Mouse (Mus musculus): ENCODE measurements around the gene Ppp3ca. TPM values are rescaled to one million over a fixed set of nuclear protein-coding genes. Genes with fewer than 3 reads are reported as not detected.

The Ppp3ca gene
- polyA plus RNA-seq, 1 experiment from 2014 or later, result 42.8 TPM

- no peak overlapping the region for H3K9ac ChIP-seq (ENCODE audit: low read length)
- 89% methylated on average over 4 of the region's 4 CpGs for WGBS
- H3K27ac ChIP-seq (ENCODE audit: low read length), result no peak overlapping the region
- H3K4me3 ChIP-seq (replicated peaks; ENCODE audit: low read length), result no peak overlapping the region
- ATAC-seq (ENCODE audit: insufficient read depth, low FRiP score), result no peak
- H3K4me1 ChIP-seq (ENCODE audit: control insufficient read depth, insufficient read depth, low read length), result 0 out of 2 replicates have a peak, but pooled peaks cover 2% of the 10 kb centered on the region
- no peak overlapping the region for H3K4me2 ChIP-seq (ENCODE audit: low read depth, low read length)
- H3K9me3 ChIP-seq (replicated peaks; ENCODE audit: control insufficient read depth, low read length), result no peaks in the 10 kb centered on the region
- H3K27me3 ChIP-seq (ENCODE audit: control insufficient read depth, insufficient read depth, low read length), result no peaks in the 10 kb centered on the region
- no peaks in the 10 kb centered on the region for H3K36me3 ChIP-seq (ENCODE audit: control insufficient read depth, insufficient read depth, low read length)
Measured at GRCm38 (mm10) chr3:136776525-136776924, 106.6 kb downstream of the Ppp3ca start.

- Histone ChIP-seq H3K9ac (ENCODE audit: low read length) (no peak overlapping the region), H3K36me3 (ENCODE audit: control insufficient read depth, insufficient read depth, low read length) (no peaks in the 10 kb centered on the region), H3K9me3 (replicated peaks; ENCODE audit: control insufficient read depth, low read length) (no peaks in the 10 kb centered on the region), H3K4me1 (ENCODE audit: control insufficient read depth, insufficient read depth, low read length) (0 out of 2 replicates have a peak, but pooled peaks cover 2% of the 10 kb centered on the region), H3K4me2 (ENCODE audit: low read depth, low read length) (no peak overlapping the region), H3K27me3 (ENCODE audit: control insufficient read depth, insufficient read depth, low read length) (no peaks in the 10 kb centered on the region), H3K4me3 (replicated peaks; ENCODE audit: low read length) (no peak overlapping the region), H3K27ac (ENCODE audit: low read length) (no peak overlapping the region)
- no peak for ATAC-seq (ENCODE audit: insufficient read depth, low FRiP score)
- 76% methylated on average over 7 of the region's 7 CpGs for WGBS
Measured at GRCm38 (mm10) chr3:136777380-136777779, 107.5 kb downstream of the Ppp3ca start.

GRCm38 (mm10) chr3:136777787-136778216, 107.9 kb downstream of the Ppp3ca start:
- 83% methylated on average over 9 of the region's 9 CpGs for WGBS
- Histone ChIP-seq H3K9ac (ENCODE audit: low read length) (no peak overlapping the region), H3K36me3 (ENCODE audit: control insufficient read depth, insufficient read depth, low read length) (no peaks in the 10 kb centered on the region), H3K4me3 (replicated peaks; ENCODE audit: low read length) (no peak overlapping the region), H3K4me2 (ENCODE audit: low read depth, low read length) (no peak overlapping the region), H3K4me1 (ENCODE audit: control insufficient read depth, insufficient read depth, low read length) (0 out of 2 replicates have a peak, but pooled peaks cover 2% of the 10 kb centered on the region), H3K27ac (ENCODE audit: low read length) (no peak overlapping the region), H3K9me3 (replicated peaks; ENCODE audit: control insufficient read depth, low read length) (no peaks in the 10 kb centered on the region), H3K27me3 (ENCODE audit: control insufficient read depth, insufficient read depth, low read length) (no peaks in the 10 kb centered on the region)
- no peak for ATAC-seq (ENCODE audit: insufficient read depth, low FRiP score)

- H3K9ac ChIP-seq (ENCODE audit: low read length), result no peak overlapping the region
- WGBS, result 90% methylated on average over 3 of the region's 3 CpGs
- H3K27ac ChIP-seq (ENCODE audit: low read length), result no peak overlapping the region
- 0 out of 2 replicates have a peak, but pooled peaks cover 2% of the 10 kb centered on the region for H3K4me1 ChIP-seq (ENCODE audit: control insufficient read depth, insufficient read depth, low read length)
- no peak for ATAC-seq (ENCODE audit: insufficient read depth, low FRiP score)
- H3K36me3 ChIP-seq (ENCODE audit: control insufficient read depth, insufficient read depth, low read length), result no peaks in the 10 kb centered on the region
- H3K4me2 ChIP-seq (ENCODE audit: low read depth, low read length), result no peak overlapping the region
- no peaks in the 10 kb centered on the region for H3K27me3 ChIP-seq (ENCODE audit: control insufficient read depth, insufficient read depth, low read length)
- no peaks in the 10 kb centered on the region for H3K9me3 ChIP-seq (replicated peaks; ENCODE audit: control insufficient read depth, low read length)
- no peak overlapping the region for H3K4me3 ChIP-seq (replicated peaks; ENCODE audit: low read length)
Measured at GRCm38 (mm10) chr3:136780321-136780720, 110.4 kb downstream of the Ppp3ca start.

GRCm38 (mm10) chr3:136782058-136782457, 112.1 kb downstream of the Ppp3ca start:
- ATAC-seq (ENCODE audit: insufficient read depth, low FRiP score), result no peak
- no peak overlapping the region for H3K27ac ChIP-seq (ENCODE audit: low read length)
- H3K4me3 ChIP-seq (replicated peaks; ENCODE audit: low read length), result no peak overlapping the region
- H3K4me2 ChIP-seq (ENCODE audit: low read depth, low read length), result no peak overlapping the region
- no peak overlapping the region for H3K9ac ChIP-seq (ENCODE audit: low read length)
- H3K36me3 ChIP-seq (ENCODE audit: control insufficient read depth, insufficient read depth, low read length), result no peaks in the 10 kb centered on the region
- no peaks in the 10 kb centered on the region for H3K9me3 ChIP-seq (replicated peaks; ENCODE audit: control insufficient read depth, low read length)
- no peaks in the 10 kb centered on the region for H3K27me3 ChIP-seq (ENCODE audit: control insufficient read depth, insufficient read depth, low read length)
- no peaks in the 10 kb centered on the region for H3K4me1 ChIP-seq (ENCODE audit: control insufficient read depth, insufficient read depth, low read length)

- H3K27ac ChIP-seq (ENCODE audit: low read length), result no peak overlapping the region
- 76% methylated on average over 6 of the region's 6 CpGs for WGBS
- no peaks in the 10 kb centered on the region for H3K27me3 ChIP-seq (ENCODE audit: control insufficient read depth, insufficient read depth, low read length)
- no peaks in the 10 kb centered on the region for H3K36me3 ChIP-seq (ENCODE audit: control insufficient read depth, insufficient read depth, low read length)
- no peak overlapping the region for H3K4me2 ChIP-seq (ENCODE audit: low read depth, low read length)
- ATAC-seq (ENCODE audit: insufficient read depth, low FRiP score), result no peak
- no peak overlapping the region for H3K4me3 ChIP-seq (replicated peaks; ENCODE audit: low read length)
- no peaks in the 10 kb centered on the region for H3K9me3 ChIP-seq (replicated peaks; ENCODE audit: control insufficient read depth, low read length)
- peaks cover 6% of the 10 kb centered on the region; the same call in 1 of the 2 replicates for H3K4me1 ChIP-seq (ENCODE audit: control insufficient read depth, insufficient read depth, low read length)
- no peak overlapping the region for H3K9ac ChIP-seq (ENCODE audit: low read length)
Measured at GRCm38 (mm10) chr3:136785686-136786085, 115.8 kb downstream of the Ppp3ca start.

- no peak for ATAC-seq (ENCODE audit: insufficient read depth, low FRiP score)
- no peak overlapping the region for H3K4me2 ChIP-seq (ENCODE audit: low read depth, low read length)
- H3K9ac ChIP-seq (ENCODE audit: low read length), result no peak overlapping the region
- WGBS, result 33% methylated on average over 4 of the region's 4 CpGs
- H3K9me3 ChIP-seq (replicated peaks; ENCODE audit: control insufficient read depth, low read length), result no peaks in the 10 kb centered on the region
- H3K27me3 ChIP-seq (ENCODE audit: control insufficient read depth, insufficient read depth, low read length), result no peaks in the 10 kb centered on the region
- no peaks in the 10 kb centered on the region for H3K36me3 ChIP-seq (ENCODE audit: control insufficient read depth, insufficient read depth, low read length)
- H3K4me3 ChIP-seq (replicated peaks; ENCODE audit: low read length), result no peak overlapping the region
- H3K27ac ChIP-seq (ENCODE audit: low read length), result no peak overlapping the region
- H3K4me1 ChIP-seq (ENCODE audit: control insufficient read depth, insufficient read depth, low read length), result peaks cover 6% of the 10 kb centered on the region; the same call in 1 of the 2 replicates
Measured at GRCm38 (mm10) chr3:136790261-136790871, 120.4 kb downstream of the Ppp3ca start.

GRCm38 (mm10) chr3:136791404-136791803, 121.5 kb downstream of the Ppp3ca start:
- H3K4me2 ChIP-seq (ENCODE audit: low read depth, low read length), result no peak overlapping the region
- H3K4me1 ChIP-seq (ENCODE audit: control insufficient read depth, insufficient read depth, low read length), result peaks cover 6% of the 10 kb centered on the region; the same call in 1 of the 2 replicates
- no peak overlapping the region for H3K4me3 ChIP-seq (replicated peaks; ENCODE audit: low read length)
- no peak for ATAC-seq (ENCODE audit: insufficient read depth, low FRiP score)
- 82% methylated on average over 5 of the region's 5 CpGs for WGBS
- H3K9ac ChIP-seq (ENCODE audit: low read length), result no peak overlapping the region
- no peaks in the 10 kb centered on the region for H3K27me3 ChIP-seq (ENCODE audit: control insufficient read depth, insufficient read depth, low read length)
- H3K27ac ChIP-seq (ENCODE audit: low read length), result no peak overlapping the region
- H3K36me3 ChIP-seq (ENCODE audit: control insufficient read depth, insufficient read depth, low read length), result no peaks in the 10 kb centered on the region
- H3K9me3 ChIP-seq (replicated peaks; ENCODE audit: control insufficient read depth, low read length), result no peaks in the 10 kb centered on the region

- no peak for ATAC-seq (ENCODE audit: insufficient read depth, low FRiP score)
- Histone ChIP-seq H3K9ac (ENCODE audit: low read length) (no peak overlapping the region), H3K4me1 (ENCODE audit: control insufficient read depth, insufficient read depth, low read length) (peaks cover 6% of the 10 kb centered on the region; the same call in 1 of the 2 replicates), H3K27me3 (ENCODE audit: control insufficient read depth, insufficient read depth, low read length) (no peaks in the 10 kb centered on the region), H3K4me3 (replicated peaks; ENCODE audit: low read length) (no peak overlapping the region), H3K9me3 (replicated peaks; ENCODE audit: control insufficient read depth, low read length) (no peaks in the 10 kb centered on the region), H3K4me2 (ENCODE audit: low read depth, low read length) (no peak overlapping the region), H3K36me3 (ENCODE audit: control insufficient read depth, insufficient read depth, low read length) (no peaks in the 10 kb centered on the region), H3K27ac (ENCODE audit: low read length) (no peak overlapping the region)
- 94% methylated on average over 2 of the region's 2 CpGs for WGBS
Measured at GRCm38 (mm10) chr3:136791946-136792345, 122.0 kb downstream of the Ppp3ca start.

All from stomach, embryonic 16.5 days (tissue).